Mouse (Mus musculus): ENCODE data around the gene Wdr11. TPM values are rescaled to one million over a fixed set of nuclear protein-coding genes. Genes with fewer than 3 reads are reported as not detected.
A peak's percentile ranks its signal among the peaks of the same experiment; 100 is the strongest.

The Wdr11 gene
- polyA plus RNA-seq, 1 experiment from 2014 or later, result 42.2 TPM

DNA sequence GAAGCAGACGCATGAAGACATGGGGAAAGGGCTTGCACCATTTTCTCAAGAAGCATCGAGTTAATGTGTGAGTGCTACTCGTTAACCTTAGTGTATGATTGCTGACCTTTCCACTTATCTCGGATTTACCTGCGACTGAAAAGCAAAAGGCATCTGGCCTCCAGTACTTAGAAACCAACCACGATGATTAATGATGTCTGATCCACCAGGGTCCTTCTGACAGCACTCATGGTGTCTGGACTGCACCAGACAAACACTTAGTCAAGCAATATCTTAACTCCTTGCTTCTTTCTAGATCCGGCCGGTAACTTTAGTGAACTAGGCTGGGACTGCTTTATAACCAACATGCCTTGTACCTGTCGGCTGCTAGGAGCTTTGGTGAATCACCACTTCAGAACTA, 45.3 kb downstream of the Wdr11 start:
- Histone ChIP-seq H3K27me3 (replicated peaks; ENCODE audit: low read depth, poor library complexity, severe bottlenecking) (no peaks in the 10 kb centered on the region), H3K4me1 (peaks cover 19% of the 10 kb centered on the region), H3K9me3 (no peaks in the 10 kb centered on the region), H3K27ac (replicated peaks) (no peak overlapping the region), H3K36me3 (replicated peaks) (peaks cover 49% of the 10 kb centered on the region), H3K4me3 (no peak overlapping the region)
- WGBS, result 68% methylated on average over 9 of the region's 9 CpGs
- no peak for DNase-seq (ENCODE audit: low spot score)

DNA sequence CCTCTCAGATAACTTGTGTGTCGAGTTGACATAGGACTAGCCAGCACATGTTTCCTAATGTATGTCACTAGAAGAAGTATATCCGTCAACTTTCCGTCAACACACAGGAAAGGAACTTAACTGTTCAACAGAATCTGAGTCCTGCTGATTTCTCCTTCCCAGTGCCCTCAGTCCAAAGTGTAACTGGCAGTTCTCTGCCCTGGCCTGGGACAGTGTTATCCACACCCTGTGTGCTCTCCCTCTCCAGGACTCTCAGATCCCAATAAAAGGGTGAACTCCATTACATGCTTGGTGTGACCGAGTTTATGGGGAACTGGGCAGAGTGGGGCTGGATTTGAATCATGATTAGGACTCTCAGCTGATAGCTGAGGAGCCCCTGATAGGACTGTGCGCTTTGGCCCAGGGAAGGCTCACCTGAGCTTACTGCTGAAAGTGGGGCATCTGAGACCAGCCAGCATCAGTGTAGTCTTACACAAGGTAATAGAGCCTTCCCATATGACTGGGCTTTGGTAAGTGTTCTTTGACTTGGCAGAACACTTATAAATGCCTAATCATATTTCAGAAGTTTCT, 46.3 kb downstream of the Wdr11 start:
- Histone ChIP-seq H3K4me3 (no peak overlapping the region), H3K36me3 (replicated peaks) (peaks cover 39% of the 10 kb centered on the region), H3K4me1 (peaks cover 19% of the 10 kb centered on the region), H3K27ac (replicated peaks) (no peak overlapping the region), H3K9me3 (no peaks in the 10 kb centered on the region), H3K27me3 (replicated peaks; ENCODE audit: low read depth, poor library complexity, severe bottlenecking) (no peaks in the 10 kb centered on the region)
- DNase-seq (ENCODE audit: low spot score), result no peak
- 92% methylated on average over 5 of the region's 5 CpGs for WGBS

- WGBS, result 91% methylated on average over 5 of the region's 5 CpGs
- peaks cover 19% of the 10 kb centered on the region for H3K4me1 ChIP-seq
- no peaks in the 10 kb centered on the region for H3K9me3 ChIP-seq
- H3K36me3 ChIP-seq (replicated peaks), result peaks cover 29% of the 10 kb centered on the region
- no peak overlapping the region for H3K27ac ChIP-seq (replicated peaks)
- H3K4me3 ChIP-seq, result no peak overlapping the region
- DNase-seq (ENCODE audit: low spot score), result no peak
- H3K27me3 ChIP-seq (replicated peaks; ENCODE audit: low read depth, poor library complexity, severe bottlenecking), result no peaks in the 10 kb centered on the region
Measured at GRCm38 (mm10) chr7:129639006-129639405, 47.3 kb downstream of the Wdr11 start.

GRCm38 (mm10) chr7:129639833-129640232, 48.2 kb downstream of the Wdr11 start:
- Histone ChIP-seq H3K4me3 (no peak overlapping the region), H3K27ac (replicated peaks) (peak overlapping the region; percentile 52; the same call in 1 of the 2 replicates), H3K27me3 (replicated peaks; ENCODE audit: low read depth, poor library complexity, severe bottlenecking) (no peaks in the 10 kb centered on the region), H3K36me3 (replicated peaks) (peaks cover 20% of the 10 kb centered on the region), H3K9me3 (no peaks in the 10 kb centered on the region), H3K4me1 (peaks cover 19% of the 10 kb centered on the region)
- WGBS, result 49% methylated on average over 6 of the region's 6 CpGs
- no peak for DNase-seq (ENCODE audit: low spot score)

DNA sequence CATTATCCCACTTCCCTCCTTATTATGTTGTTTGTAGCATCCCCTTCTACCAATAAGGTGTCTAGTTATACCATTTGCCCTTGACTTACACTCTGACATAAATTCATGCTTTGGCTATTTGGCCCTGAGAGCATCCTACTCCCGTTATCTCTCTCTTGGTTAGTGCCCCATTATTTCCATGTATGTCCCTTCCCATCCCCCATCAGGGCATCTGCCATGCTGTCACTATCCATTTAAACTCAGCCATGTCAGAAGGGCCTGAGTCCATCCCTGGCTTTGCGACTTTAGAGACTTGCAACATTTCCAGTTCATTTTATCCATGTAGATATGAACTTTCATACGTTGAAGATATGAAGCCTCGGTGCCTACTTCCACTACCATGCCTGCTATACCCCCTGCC, 51.6 kb downstream of the Wdr11 start:
- Histone ChIP-seq H3K36me3 (replicated peaks) (no peaks in the 10 kb centered on the region), H3K27me3 (replicated peaks; ENCODE audit: low read depth, poor library complexity, severe bottlenecking) (no peaks in the 10 kb centered on the region), H3K4me1 (peaks cover 14% of the 10 kb centered on the region), H3K9me3 (no peaks in the 10 kb centered on the region), H3K4me3 (no peak overlapping the region), H3K27ac (replicated peaks) (no peak overlapping the region)
- DNase-seq (ENCODE audit: low spot score), result no peak
- 90% methylated on average over 4 of the region's 4 CpGs for WGBS

DNA sequence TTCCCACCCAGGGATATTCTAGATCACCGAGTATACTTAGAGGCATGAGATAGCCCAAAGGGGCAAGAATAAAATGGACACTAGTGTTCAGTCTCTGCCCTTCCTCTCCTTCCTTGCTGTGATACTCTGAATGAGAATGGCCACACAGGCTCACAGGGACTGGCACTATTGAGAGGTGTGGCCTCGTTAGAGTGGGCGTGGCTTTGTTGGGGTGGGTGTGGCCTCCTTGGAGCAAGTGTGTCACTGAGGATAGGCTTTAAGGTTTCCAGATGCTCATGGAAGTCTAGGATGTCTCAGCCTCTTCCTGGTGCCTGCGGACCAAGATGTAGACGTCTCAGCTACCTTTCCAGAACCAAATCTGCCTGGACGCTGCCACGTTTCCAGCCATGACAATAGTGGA, 56.1 kb downstream of the Wdr11 start:
- WGBS, result 83% methylated on average over 7 of the region's 7 CpGs
- H3K27ac ChIP-seq (replicated peaks), result no peak overlapping the region
- no peaks in the 10 kb centered on the region for H3K36me3 ChIP-seq (replicated peaks)
- no peak overlapping the region for H3K4me3 ChIP-seq
- peaks cover 22% of the 10 kb centered on the region for H3K27me3 ChIP-seq (replicated peaks; ENCODE audit: low read depth, poor library complexity, severe bottlenecking)
- H3K9me3 ChIP-seq, result no peaks in the 10 kb centered on the region
- peaks cover 14% of the 10 kb centered on the region for H3K4me1 ChIP-seq
- DNase-seq (ENCODE audit: low spot score), result no peak

GRCm38 (mm10) chr7:129648938-129649337, 57.3 kb downstream of the Wdr11 start:
- H3K9me3 ChIP-seq, result no peaks in the 10 kb centered on the region
- H3K4me1 ChIP-seq, result peaks cover 23% of the 10 kb centered on the region
- H3K4me3 ChIP-seq, result 0 out of 2 replicates have a peak overlapping the region, but pooled peaks have one; percentile 8
- peak; percentile 91 for DNase-seq (ENCODE audit: low spot score)
- H3K27me3 ChIP-seq (replicated peaks; ENCODE audit: low read depth, poor library complexity, severe bottlenecking), result peaks cover 27% of the 10 kb centered on the region
- H3K27ac ChIP-seq (replicated peaks), result no peak overlapping the region
- WGBS, result 4% methylated on average over 6 of the region's 6 CpGs
- H3K36me3 ChIP-seq (replicated peaks), result no peaks in the 10 kb centered on the region

DNA sequence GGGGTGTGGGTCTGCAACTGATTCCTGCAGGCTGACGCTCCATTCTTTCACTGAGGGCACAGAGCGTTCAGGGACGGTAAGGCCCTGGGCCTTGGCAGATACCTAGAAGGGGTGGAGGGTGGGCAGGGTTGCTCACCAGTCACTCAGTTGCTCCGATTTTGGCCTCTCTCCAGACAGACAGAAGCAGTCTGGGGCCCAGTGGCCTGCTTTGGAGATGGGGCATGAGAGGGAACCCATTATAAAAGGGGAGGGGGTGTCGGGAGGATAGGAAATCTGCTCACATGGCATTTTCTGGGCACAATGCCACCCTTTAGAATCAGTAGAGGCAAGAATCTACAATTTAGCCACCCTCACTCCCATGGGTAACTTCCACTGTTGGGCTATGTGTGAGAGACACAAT, 59.1 kb downstream of the Wdr11 start:
- Histone ChIP-seq H3K27ac (replicated peaks) (peak overlapping the region; percentile 67; the same call in 1 of the 2 replicates), H3K27me3 (replicated peaks; ENCODE audit: low read depth, poor library complexity, severe bottlenecking) (peaks cover 44% of the 10 kb centered on the region), H3K4me3 (no peak overlapping the region), H3K9me3 (no peaks in the 10 kb centered on the region), H3K4me1 (peaks cover 33% of the 10 kb centered on the region), H3K36me3 (replicated peaks) (no peaks in the 10 kb centered on the region)
- DNase-seq (ENCODE audit: low spot score), result no peak
- 90% methylated on average over 5 of the region's 5 CpGs for WGBS

- DNase-seq (ENCODE audit: low spot score), result peak; percentile 47
- peaks cover 43% of the 10 kb centered on the region for H3K4me1 ChIP-seq
- H3K27me3 ChIP-seq (replicated peaks; ENCODE audit: low read depth, poor library complexity, severe bottlenecking), result peaks cover 53% of the 10 kb centered on the region
- H3K27ac ChIP-seq (replicated peaks), result 0 out of 2 replicates have a peak overlapping the region, but pooled peaks have one; percentile 5
- no peak overlapping the region for H3K4me3 ChIP-seq
- 59% methylated on average over 7 of the region's 7 CpGs for WGBS
- no peaks in the 10 kb centered on the region for H3K9me3 ChIP-seq
- no peaks in the 10 kb centered on the region for H3K36me3 ChIP-seq (replicated peaks)
Measured at GRCm38 (mm10) chr7:129651781-129652180, 60.1 kb downstream of the Wdr11 start.

DNA sequence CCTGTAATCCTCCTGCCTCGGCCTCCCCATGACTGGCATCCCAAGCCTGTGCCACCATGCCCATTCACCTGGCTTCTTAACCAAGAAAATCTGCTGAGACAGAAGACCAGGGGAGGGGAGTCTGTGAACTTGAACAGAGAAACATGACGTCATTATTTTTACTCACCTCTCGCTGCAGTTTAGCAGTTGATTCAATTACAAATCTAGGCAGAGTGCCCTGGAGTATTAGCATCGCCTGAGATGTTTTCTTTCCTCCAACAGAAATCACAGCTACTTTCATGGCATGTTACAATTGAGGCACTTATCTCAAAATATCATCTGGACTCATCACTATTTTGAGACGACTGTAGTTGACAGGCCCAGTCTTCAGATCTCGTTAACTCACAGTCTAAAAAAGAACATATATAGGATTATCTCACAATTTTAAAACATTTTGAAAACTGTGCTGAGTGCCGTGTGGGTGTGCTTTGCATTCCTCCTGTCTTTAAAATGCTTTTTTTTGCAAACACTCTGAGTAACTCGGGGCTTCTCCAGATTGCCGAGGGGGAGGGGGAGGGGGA, 61.3 kb downstream of the Wdr11 start:
- H3K4me1 ChIP-seq, result peaks cover 43% of the 10 kb centered on the region
- H3K27ac ChIP-seq (replicated peaks), result 0 out of 2 replicates have a peak overlapping the region, but pooled peaks have one; percentile 5
- no peaks in the 10 kb centered on the region for H3K9me3 ChIP-seq
- WGBS, result 52% methylated on average over 9 of the region's 9 CpGs
- DNase-seq (ENCODE audit: low spot score), result no peak
- H3K36me3 ChIP-seq (replicated peaks), result no peaks in the 10 kb centered on the region
- H3K4me3 ChIP-seq, result no peak overlapping the region
- peaks cover 59% of the 10 kb centered on the region for H3K27me3 ChIP-seq (replicated peaks; ENCODE audit: low read depth, poor library complexity, severe bottlenecking)

GRCm38 (mm10) chr7:129653791-129654271, 62.2 kb downstream of the Wdr11 start:
- Histone ChIP-seq H3K27ac (replicated peaks) (0 out of 2 replicates have a peak overlapping the region, but pooled peaks have one; percentile 41), H3K27me3 (replicated peaks; ENCODE audit: low read depth, poor library complexity, severe bottlenecking) (peaks cover 59% of the 10 kb centered on the region)
- 9% methylated on average over 11 of the region's 11 CpGs for WGBS

GRCm38 (mm10) chr7:129654923-129655322, 63.3 kb downstream of the Wdr11 start:
- no peak for DNase-seq (ENCODE audit: low spot score)
- Histone ChIP-seq H3K27me3 (replicated peaks; ENCODE audit: low read depth, poor library complexity, severe bottlenecking) (peaks cover 59% of the 10 kb centered on the region), H3K4me1 (peaks cover 46% of the 10 kb centered on the region), H3K36me3 (replicated peaks) (no peaks in the 10 kb centered on the region), H3K4me3 (no peak overlapping the region), H3K9me3 (no peaks in the 10 kb centered on the region), H3K27ac (replicated peaks) (no peak overlapping the region)
- WGBS, result 51% methylated on average over 12 of the region's 12 CpGs

More at GRCm38 (mm10) chr7:129653791-129654271, 62.2 kb downstream of the Wdr11 start:
- DNase-seq (ENCODE audit: low spot score), result peak; percentile 88
- Histone ChIP-seq H3K9me3 (no peaks in the 10 kb centered on the region), H3K4me1 (peaks cover 38% of the 10 kb centered on the region), H3K4me3 (no peak overlapping the region), H3K36me3 (replicated peaks) (no peaks in the 10 kb centered on the region)

DNA sequence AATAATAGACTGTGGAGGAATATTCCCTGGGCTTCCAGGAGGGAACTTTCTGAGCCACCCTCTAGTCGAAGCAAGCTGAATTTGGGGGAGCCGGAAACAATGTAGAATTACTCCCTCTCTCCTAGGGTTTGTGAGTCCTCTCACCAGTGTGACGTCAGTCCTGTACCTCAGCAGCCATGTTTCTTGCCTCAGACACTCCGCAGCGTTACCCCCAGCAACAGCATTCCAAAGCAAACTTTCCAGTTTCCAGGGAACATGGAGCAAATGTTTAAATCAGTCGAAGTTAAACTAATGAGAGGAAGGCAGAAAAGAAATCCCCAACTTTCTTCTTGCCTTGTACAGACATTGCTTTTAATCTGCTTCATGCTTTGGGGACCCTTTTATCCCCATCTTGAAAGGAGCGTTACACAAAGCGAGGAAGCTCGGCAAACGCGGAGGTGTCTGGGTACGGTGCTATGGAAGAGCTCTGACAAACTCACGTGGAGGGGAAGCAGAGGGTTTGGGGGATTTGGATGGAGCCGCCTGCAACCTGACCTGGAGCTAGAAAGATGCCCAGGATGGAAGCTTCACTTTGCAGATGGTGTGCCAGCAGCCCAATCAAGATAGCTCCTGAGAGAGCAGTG, 64.1 kb downstream of the Wdr11 start:
- H3K27ac ChIP-seq (replicated peaks), result no peak overlapping the region
- peaks cover 52% of the 10 kb centered on the region for H3K27me3 ChIP-seq (replicated peaks; ENCODE audit: low read depth, poor library complexity, severe bottlenecking)
- peaks cover 54% of the 10 kb centered on the region for H3K4me1 ChIP-seq
- 74% methylated on average over 14 of the region's 14 CpGs for WGBS
- no peaks in the 10 kb centered on the region for H3K36me3 ChIP-seq (replicated peaks)
- DNase-seq (ENCODE audit: low spot score), result no peak
- no peaks in the 10 kb centered on the region for H3K9me3 ChIP-seq
- H3K4me3 ChIP-seq, result no peak overlapping the region

Measured in embryonic facial prominence, embryonic 10.5 days (tissue).